Mouse (Mus musculus) erythroblast, embryonic 14.5 days (primary cell): Measurements from ENCODE around the gene Slc16a3.

Source experiments
- GATA1 ChIP-seq: IDR thresholded peaks from 2 replicates; pipeline ENCODE4 v1.6.1; 2012; ENCODE audit warnings: low read length, inconsistent platforms, mixed read lengths
- TAL1 ChIP-seq: IDR thresholded peaks from 3 replicates; pipeline ENCODE4 v1.6.1; 2012; ENCODE audit warnings: low read length, inconsistent platforms, mixed read lengths

GRCm38 (mm10) chr11:120962909-120963308 lies 14.6 kb downstream of the Slc16a3 start:
- no peak for TF ChIP-seq TAL1
- TF ChIP-seq GATA1, result no peak
